Mouse (Mus musculus): Measurements from ENCODE around the gene Cd300ld2. TPM values are rescaled to one million over a fixed set of nuclear protein-coding genes. Genes with fewer than 3 reads are reported as not detected.
"Not testable (repeated sequence)": the region's sequence is repeated elsewhere in the genome, so short reads cannot be mapped to it uniquely, and the experiment has no call there.

The Cd300ld2 gene
- not detected for total RNA-seq (2021)
- long read RNA-seq, experiment 1: 0 reads
- long read RNA-seq, experiment 2: 0 reads

DNA sequence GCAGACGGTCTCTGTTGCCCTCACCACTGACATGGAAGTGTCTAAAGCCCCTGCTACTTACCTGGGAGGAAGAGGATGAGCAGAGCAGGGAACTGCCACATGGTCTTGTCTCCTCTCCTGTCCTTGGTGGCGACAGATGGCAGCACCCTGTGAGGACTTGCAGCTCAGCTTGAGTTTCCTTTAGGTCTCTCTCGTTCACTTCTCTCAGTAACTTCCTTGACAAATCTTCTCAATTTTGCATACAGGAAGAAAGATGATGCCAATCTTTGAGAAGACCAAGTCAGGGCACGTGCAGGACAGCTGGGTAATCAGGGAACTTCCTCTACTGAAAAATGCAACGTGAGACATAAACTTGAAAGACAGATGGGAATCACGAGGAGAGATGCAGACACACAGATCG is at the start of gene Cd300ld2:
Gene Cd300ld2 (minus strand): TSS at position 101 of the 400 bp plus-strand sequence.
- not testable (repeated sequence) for DNase-seq

GRCm38 (mm10) chr11:115062077-115062476 is 46.1 kb upstream of the Cd300ld2 start, which contains the start of gene Cd300e:
Gene Cd300e (minus strand): TSS chr11:115062177.
- no peak for DNase-seq

DNA sequence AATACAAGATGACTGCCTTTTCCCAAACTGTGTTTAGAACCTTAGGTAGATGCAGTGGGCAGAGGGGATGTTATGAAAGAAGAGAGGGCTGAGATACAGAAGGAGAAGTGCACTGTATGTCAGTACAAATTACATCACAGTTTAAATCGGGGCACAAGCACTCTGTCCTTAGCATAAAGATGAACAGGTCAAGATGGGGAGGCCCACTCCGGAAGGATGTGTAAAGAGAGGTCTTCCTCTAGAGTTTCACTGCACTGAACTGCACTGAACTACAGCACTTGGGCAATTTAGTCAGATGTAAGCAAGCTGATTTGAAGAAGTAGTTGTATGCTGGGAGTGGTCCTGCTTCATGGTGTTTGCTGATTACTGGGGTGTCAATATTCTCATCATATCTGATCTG is 43.8 kb upstream of the Cd300ld2 start:
- DNase-seq: no peak

- no peak for DNase-seq
Observed at GRCm38 (mm10) chr11:115058701-115059100, 42.7 kb upstream of the Cd300ld2 start.

DNA sequence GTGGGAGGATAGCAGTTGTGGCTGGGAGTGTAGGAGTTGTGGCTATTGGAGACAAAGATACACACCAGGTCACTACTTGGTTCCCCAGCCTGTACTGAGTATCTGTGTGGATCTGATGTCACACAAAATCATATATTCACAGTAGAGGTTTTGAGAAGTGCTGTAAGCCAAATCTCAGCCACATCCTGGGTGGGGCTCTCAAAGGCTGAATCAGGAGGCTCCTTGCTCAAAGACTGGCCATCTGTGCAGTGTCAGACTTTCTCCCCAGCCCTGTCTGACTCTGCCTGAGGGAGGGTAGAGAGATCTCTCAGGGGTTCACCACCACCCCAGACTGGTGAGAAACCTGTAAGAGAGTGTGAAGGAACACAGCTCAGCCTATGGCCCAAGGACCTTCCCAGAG is 38.5 kb upstream of the Cd300ld2 start:
- DNase-seq: no peak

GRCm38 (mm10) chr11:115052991-115053390 is 37.0 kb upstream of the Cd300ld2 start:
- no peak for DNase-seq

DNA sequence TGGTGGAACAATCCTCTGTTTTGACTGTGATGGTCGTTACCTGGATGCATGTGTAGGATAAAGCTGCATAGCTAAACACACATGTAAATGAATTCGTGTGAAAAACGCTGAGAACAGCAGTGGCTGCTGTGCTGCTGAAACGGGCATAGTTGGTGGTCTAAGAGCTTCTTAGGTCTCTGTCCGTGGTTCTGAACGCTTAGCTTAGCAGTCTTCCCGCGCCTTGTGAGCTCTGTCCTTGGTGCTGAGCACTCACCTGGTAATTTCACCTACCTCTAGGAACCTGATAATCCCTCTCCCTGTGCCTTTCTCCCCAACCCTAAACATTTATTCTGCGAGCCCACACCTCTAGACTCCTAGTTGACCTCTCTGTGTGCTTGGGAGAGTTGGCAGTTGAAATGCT is 36.2 kb upstream of the Cd300ld2 start:
- no peak for DNase-seq

- no peak for DNase-seq
Observed at GRCm38 (mm10) chr11:115049282-115049895, 33.4 kb upstream of the Cd300ld2 start.

DNA sequence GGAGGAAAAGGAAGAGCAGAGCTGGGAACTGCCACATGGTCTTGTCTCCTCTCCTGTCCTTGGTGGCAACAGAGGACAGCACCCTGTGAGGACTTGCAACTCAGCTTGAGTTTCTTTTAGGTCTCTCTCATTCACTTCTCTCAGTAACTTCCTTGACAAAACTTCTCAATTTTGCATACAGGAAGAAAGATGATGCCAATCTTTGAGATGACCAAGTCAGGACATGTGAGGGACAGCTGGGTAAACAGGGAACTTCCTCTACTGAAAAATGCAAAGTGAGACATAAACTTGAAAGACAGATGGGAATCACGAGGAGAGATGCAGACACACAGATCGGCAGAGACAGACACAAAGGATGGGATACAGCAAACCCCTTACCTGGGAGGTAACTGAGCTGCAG is 32.3 kb upstream of the Cd300ld2 start, which contains the start of gene Cd300ld3:
Gene Cd300ld3 (minus strand): TSS at position 151 of the 400 bp plus-strand sequence.
- no peak for DNase-seq

DNA sequence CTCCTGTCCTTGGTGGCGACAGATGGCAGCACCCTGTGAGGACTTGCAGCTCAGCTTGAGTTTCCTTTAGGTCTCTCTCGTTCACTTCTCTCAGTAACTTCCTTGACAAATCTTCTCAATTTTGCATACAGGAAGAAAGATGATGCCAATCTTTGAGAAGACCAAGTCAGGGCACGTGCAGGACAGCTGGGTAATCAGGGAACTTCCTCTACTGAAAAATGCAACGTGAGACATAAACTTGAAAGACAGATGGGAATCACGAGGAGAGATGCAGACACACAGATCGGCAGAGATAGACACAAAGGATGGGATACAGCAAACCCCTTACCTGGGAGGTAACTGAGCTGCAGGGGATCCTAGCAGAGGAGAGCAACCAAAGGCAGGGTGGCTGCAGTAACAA is 21.7 kb upstream of the Cd300ld2 start, which contains the start of gene Cd300ld5:
Gene Cd300ld5 (minus strand): TSS at position 101 of the 400 bp plus-strand sequence.
- not testable (repeated sequence) for DNase-seq

DNA sequence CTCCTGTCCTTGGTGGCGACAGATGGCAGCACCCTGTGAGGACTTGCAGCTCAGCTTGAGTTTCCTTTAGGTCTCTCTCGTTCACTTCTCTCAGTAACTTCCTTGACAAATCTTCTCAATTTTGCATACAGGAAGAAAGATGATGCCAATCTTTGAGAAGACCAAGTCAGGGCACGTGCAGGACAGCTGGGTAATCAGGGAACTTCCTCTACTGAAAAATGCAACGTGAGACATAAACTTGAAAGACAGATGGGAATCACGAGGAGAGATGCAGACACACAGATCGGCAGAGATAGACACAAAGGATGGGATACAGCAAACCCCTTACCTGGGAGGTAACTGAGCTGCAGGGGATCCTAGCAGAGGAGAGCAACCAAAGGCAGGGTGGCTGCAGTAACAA is 10.9 kb upstream of the Cd300ld2 start, which contains the start of gene Cd300ld4:
Gene Cd300ld4 (minus strand): TSS at position 101 of the 400 bp plus-strand sequence.
- not testable (repeated sequence) for DNase-seq

GRCm38 (mm10) chr11:115004070-115004469 is 11.9 kb downstream of the Cd300ld2 start:
- DNase-seq: no peak

DNA sequence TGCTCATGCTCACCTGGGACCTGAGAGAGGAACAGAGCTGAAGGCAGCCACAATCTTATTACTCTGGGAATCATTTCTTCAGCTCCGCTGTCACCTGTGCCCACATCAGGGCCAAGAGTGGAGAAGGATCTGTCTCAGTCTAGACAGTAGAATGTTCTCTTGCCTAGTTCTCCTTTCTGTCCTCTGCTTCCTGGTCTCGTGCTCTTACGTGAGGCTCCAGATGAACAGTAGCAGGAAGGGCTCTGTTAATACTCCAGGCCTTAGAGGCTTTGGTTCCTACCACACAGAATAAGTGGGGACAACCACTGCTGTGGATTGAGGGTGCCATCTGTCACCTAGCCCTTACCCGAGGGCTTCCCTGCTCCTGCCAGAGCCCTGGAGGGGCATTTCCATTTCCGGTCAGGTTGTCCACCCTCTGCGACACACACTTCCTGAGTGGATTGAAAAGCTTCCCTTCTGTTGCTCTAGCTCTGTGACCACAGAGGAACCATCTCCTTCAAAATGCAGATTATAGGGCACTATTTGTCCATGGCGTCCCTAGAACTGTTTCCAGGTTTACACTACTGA is 14.4 kb downstream of the Cd300ld2 start, which contains the start of gene Cd300c2:
Gene Cd300c2 (minus strand): TSS at position 407 of the 567 bp plus-strand sequence.
- DNase-seq: no peak

GRCm38 (mm10) chr11:114989793-114990192 is 26.2 kb downstream of the Cd300ld2 start, which contains the start of gene Cd300ld:
Gene Cd300ld (minus strand): TSS chr11:114989922.
- no peak for DNase-seq

DNA sequence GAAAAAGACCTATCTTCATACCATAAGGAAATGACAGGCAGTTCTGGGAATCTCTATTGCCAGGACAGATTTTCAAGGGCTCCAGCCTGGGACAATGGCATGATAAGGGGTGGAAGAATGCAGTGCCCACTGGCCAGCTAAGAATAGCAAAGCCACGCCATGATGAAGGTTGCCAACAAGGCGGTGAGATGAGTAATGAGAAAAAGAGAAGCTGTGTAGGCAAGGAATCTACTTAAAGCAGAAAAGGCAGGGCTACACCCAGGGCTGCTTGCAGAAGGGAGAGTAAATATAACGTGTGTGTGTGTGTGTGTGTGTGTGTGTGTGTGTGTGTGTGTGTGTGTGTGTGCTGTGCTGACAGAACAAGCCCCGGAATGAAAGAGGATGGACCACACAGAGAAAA is 34.1 kb downstream of the Cd300ld2 start:
- no peak for DNase-seq

DNA sequence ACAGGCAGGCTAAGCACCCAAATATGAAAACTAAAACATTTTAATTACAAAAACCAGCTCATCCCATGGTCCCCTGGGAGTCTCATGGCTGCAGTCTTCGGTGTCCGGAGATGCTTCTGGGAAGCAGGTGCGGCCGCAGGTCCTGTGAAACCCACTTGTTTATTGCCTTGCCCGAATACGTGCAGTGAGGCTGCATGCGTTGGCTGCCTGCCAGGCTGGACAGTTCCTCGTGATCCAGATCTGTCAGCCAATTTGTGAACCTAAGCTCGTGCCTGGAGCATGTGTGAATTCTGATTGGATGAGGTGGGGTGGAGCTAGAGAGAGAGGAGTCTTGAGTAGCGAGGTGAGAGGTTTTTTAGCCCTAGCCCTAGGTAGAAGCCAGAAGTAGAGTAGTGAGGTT is 43.3 kb downstream of the Cd300ld2 start:
- no peak for DNase-seq

DNA sequence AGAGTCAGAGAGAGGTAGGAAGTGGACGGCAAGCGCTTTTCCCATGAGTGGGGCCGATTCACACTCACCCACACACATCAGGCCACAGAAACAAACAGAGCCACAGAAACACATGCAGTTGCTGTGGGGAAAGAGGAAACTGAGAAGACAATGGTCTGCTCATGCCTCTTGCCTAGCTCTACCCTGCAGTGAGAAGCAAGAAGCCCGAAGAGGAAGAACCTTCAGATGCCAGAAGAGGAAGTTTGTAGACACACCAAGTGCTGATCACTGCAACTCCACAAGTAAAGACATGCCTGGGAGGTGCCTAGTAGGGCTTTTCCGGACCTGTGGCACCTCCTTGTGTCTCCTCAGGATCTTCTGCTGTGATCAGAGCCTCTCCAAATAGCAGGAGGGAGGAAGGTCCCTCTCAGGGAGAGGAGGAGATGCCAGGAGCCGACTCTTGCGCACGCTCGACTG is 47.2 kb downstream of the Cd300ld2 start, which contains the start of gene Cd300c:
Gene Cd300c (minus strand): TSS at position 406 of the 456 bp plus-strand sequence.
- DNase-seq: no peak

DNA sequence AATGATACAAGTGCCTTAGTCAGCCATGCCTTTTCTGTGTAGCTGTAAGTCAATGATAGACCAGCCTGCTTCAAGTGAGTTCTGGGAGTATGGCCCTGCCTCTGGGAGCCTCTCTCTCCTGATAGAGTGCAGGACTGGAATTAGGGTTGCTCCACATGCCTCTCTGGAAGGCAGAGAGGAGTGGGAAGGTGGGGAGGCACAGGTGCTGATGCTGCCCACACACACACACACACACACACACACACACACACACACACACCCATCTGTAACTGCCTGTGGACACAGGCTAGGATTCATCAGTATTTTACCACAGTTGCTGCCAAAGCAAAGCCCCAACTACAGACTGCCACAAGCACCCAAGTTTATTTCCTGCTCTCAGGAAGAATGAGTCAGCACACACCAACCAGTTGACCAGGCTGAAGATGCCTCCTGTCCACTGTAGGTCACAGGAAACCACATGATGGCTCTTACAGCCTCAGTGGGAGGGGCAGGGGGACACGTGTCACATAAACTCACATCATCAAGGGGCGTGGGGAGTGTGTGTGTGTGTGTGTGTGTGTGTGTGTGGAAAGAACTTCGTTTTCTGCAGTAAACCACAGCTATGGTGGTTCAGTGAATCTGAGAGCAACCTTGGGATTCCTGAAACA is 50.7 kb downstream of the Cd300ld2 start:
- no peak for DNase-seq

DNA sequence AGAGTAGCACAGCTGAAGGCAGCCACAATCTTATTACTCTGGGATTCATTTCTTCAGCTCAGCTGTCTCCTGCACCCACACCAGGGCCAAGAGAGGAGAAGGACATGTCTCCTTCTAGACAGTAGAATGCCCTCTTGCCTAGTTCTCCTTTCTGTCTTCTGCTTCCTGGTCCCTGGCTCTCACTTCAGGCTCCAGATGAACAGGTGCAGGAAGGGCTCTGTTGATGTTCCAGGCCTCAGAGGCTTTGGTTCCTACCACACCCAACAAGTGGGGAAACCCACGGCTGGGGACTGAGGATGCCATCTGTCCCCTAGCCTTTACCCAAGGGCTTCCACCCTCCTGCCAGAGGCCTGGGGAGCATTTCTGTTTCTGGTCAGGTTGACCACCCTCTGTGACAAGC is 55.6 kb downstream of the Cd300ld2 start:
- DNase-seq: no peak
